Mouse (Mus musculus): Measurements from ENCODE around the gene Phf23. TPM values are rescaled to one million over a fixed set of nuclear protein-coding genes. Genes with fewer than 3 reads are reported as not detected.

The Phf23 gene
- polyA plus RNA-seq (2012; rRNA removed), result 16.0 and 21.4 TPM in 2 replicates

- Histone ChIP-seq H3K4me1 (ENCODE audit: control insufficient read depth, insufficient read depth, low read length) (peaks cover 6% of the 10 kb centered on the region; the same call in 1 of the 2 replicates), H3K27me3 (replicated peaks; ENCODE audit: control insufficient read depth, insufficient read depth, low read length) (no peaks in the 10 kb centered on the region), H3K27ac (ENCODE audit: insufficient read depth, low read depth, low read length) (peak within 1 kb of the TSS; percentile 92), H3K36me3 (ENCODE audit: control insufficient read depth, insufficient read depth, low read length) (peaks cover 2% of the 10 kb centered on the region; the same call in 1 of the 2 replicates), H3K4me3 (ENCODE audit: insufficient read depth, low read depth, low read length) (peak within 1 kb of the TSS; percentile 86)
- DNase-seq, result peak; percentile 99
- under 1% methylated on average over 36 of the region's 36 CpGs for WGBS
- TF ChIP-seq POLR2A (IDR thresholded peaks at IDR 0.05; ENCODE audit: low read depth, low read length) (peak; percentile 44), CTCF (conservative IDR thresholded peaks at IDR 0.05; ENCODE audit: insufficient read depth, insufficient read length, low read depth, low read length) (peak; percentile 41)
Observed at GRCm38 (mm10) chr11:69995391-69995960, at the start of gene Phf23. TSS of gene Phf23 (plus strand) at chr11:69995777.

GRCm38 (mm10) chr11:69945997-69946891 lies 49.3 kb upstream of the Phf23 start:
- DNase-seq, result no peak
- no peaks in the 10 kb centered on the region for H3K36me3 ChIP-seq (ENCODE audit: control insufficient read depth, insufficient read depth, low read length)
- no peaks in the 10 kb centered on the region for H3K27me3 ChIP-seq (replicated peaks; ENCODE audit: control insufficient read depth, insufficient read depth, low read length)
- 0 out of 2 replicates have a peak, but pooled peaks cover 4% of the 10 kb centered on the region for H3K4me1 ChIP-seq (ENCODE audit: control insufficient read depth, insufficient read depth, low read length)
- H3K27ac ChIP-seq (ENCODE audit: insufficient read depth, low read depth, low read length), result peak overlapping the region; percentile 54
- TF ChIP-seq POLR2A (IDR thresholded peaks at IDR 0.05; ENCODE audit: low read depth, low read length), result no peak
- no peak for TF ChIP-seq CTCF (conservative IDR thresholded peaks at IDR 0.05; ENCODE audit: insufficient read depth, insufficient read length, low read depth, low read length)
- WGBS, result 87% methylated on average over 18 of the region's 18 CpGs
- no peak overlapping the region; the same call in 1 of the 2 replicates for H3K4me3 ChIP-seq (ENCODE audit: insufficient read depth, low read depth, low read length)

GRCm38 (mm10) chr11:69947337-69948065 lies 48.1 kb upstream of the Phf23 start:
- 15% methylated on average over 29 of the region's 29 CpGs for WGBS
- H3K27me3 ChIP-seq (replicated peaks; ENCODE audit: control insufficient read depth, insufficient read depth, low read length), result no peaks in the 10 kb centered on the region
- TF ChIP-seq CTCF (conservative IDR thresholded peaks at IDR 0.05; ENCODE audit: insufficient read depth, insufficient read length, low read depth, low read length) (no peak), POLR2A (IDR thresholded peaks at IDR 0.05; ENCODE audit: low read depth, low read length) (no peak)
- no peaks in the 10 kb centered on the region for H3K36me3 ChIP-seq (ENCODE audit: control insufficient read depth, insufficient read depth, low read length)
- peak overlapping the region; percentile 49 for H3K4me3 ChIP-seq (ENCODE audit: insufficient read depth, low read depth, low read length)
- 0 out of 2 replicates have a peak, but pooled peaks cover 4% of the 10 kb centered on the region for H3K4me1 ChIP-seq (ENCODE audit: control insufficient read depth, insufficient read depth, low read length)
- peak; percentile 64 for DNase-seq
- H3K27ac ChIP-seq (ENCODE audit: insufficient read depth, low read depth, low read length), result peak overlapping the region; percentile 19

GRCm38 (mm10) chr11:69948066-69948762 lies 47.4 kb upstream of the Phf23 start, which contains the start of gene Slc2a4:
TSS of gene Slc2a4 (minus strand) at chr11:69948188.
- DNase-seq, result peak; percentile 95
- H3K4me3 ChIP-seq (ENCODE audit: insufficient read depth, low read depth, low read length), result peak within 1 kb of the TSS; percentile 49
- H3K36me3 ChIP-seq (ENCODE audit: control insufficient read depth, insufficient read depth, low read length), result no peaks in the 10 kb centered on the region
- no peaks in the 10 kb centered on the region for H3K27me3 ChIP-seq (replicated peaks; ENCODE audit: control insufficient read depth, insufficient read depth, low read length)
- H3K4me1 ChIP-seq (ENCODE audit: control insufficient read depth, insufficient read depth, low read length), result 0 out of 2 replicates have a peak, but pooled peaks cover 4% of the 10 kb centered on the region
- H3K27ac ChIP-seq (ENCODE audit: insufficient read depth, low read depth, low read length), result peak within 1 kb of the TSS; percentile 19
- TF ChIP-seq POLR2A (IDR thresholded peaks at IDR 0.05; ENCODE audit: low read depth, low read length), result peak; percentile 63
- no peak for TF ChIP-seq CTCF (conservative IDR thresholded peaks at IDR 0.05; ENCODE audit: insufficient read depth, insufficient read length, low read depth, low read length)
- under 1% methylated on average over 34 of the region's 34 CpGs for WGBS

- Histone ChIP-seq H3K4me3 (ENCODE audit: insufficient read depth, low read depth, low read length) (peak overlapping the region; percentile 5; the same call in 1 of the 2 replicates), H3K27ac (ENCODE audit: insufficient read depth, low read depth, low read length) (peak overlapping the region; percentile 9; the same call in 1 of the 2 replicates), H3K27me3 (replicated peaks; ENCODE audit: control insufficient read depth, insufficient read depth, low read length) (no peaks in the 10 kb centered on the region), H3K36me3 (ENCODE audit: control insufficient read depth, insufficient read depth, low read length) (no peaks in the 10 kb centered on the region), H3K4me1 (ENCODE audit: control insufficient read depth, insufficient read depth, low read length) (0 out of 2 replicates have a peak, but pooled peaks cover 4% of the 10 kb centered on the region)
- under 1% methylated on average over 14 of the region's 14 CpGs for WGBS
- TF ChIP-seq CTCF (conservative IDR thresholded peaks at IDR 0.05; ENCODE audit: insufficient read depth, insufficient read length, low read depth, low read length) (peak; percentile 97; the same call in 1 of the 2 replicates), POLR2A (IDR thresholded peaks at IDR 0.05; ENCODE audit: low read depth, low read length) (no peak)
- DNase-seq, result peak; percentile 93
Observed at GRCm38 (mm10) chr11:69948763-69949150, 46.8 kb upstream of the Phf23 start.

- 51% methylated on average over 4 of the region's 4 CpGs for WGBS
Observed at GRCm38 (mm10) chr11:69950807-69951459, 44.6 kb upstream of the Phf23 start.

More at GRCm38 (mm10) chr11:69950807-69951459, 44.6 kb upstream of the Phf23 start:
- H3K27me3 ChIP-seq (replicated peaks; ENCODE audit: control insufficient read depth, insufficient read depth, low read length), result no peaks in the 10 kb centered on the region
- DNase-seq, result no peak
- no peak overlapping the region for H3K4me3 ChIP-seq (ENCODE audit: insufficient read depth, low read depth, low read length)
- TF ChIP-seq CTCF (conservative IDR thresholded peaks at IDR 0.05; ENCODE audit: insufficient read depth, insufficient read length, low read depth, low read length), result peak; percentile 37; the same call in 1 of the 2 replicates
- TF ChIP-seq POLR2A (IDR thresholded peaks at IDR 0.05; ENCODE audit: low read depth, low read length), result no peak
- H3K27ac ChIP-seq (ENCODE audit: insufficient read depth, low read depth, low read length), result no peak overlapping the region
- 0 out of 2 replicates have a peak, but pooled peaks cover 4% of the 10 kb centered on the region for H3K4me1 ChIP-seq (ENCODE audit: control insufficient read depth, insufficient read depth, low read length)
- no peaks in the 10 kb centered on the region for H3K36me3 ChIP-seq (ENCODE audit: control insufficient read depth, insufficient read depth, low read length)
